Mouse (Mus musculus) adrenal gland, postnatal 0 days (tissue): ENCODE measurements around the gene Slc22a20. TPM values are rescaled to one million over a fixed set of nuclear protein-coding genes. Genes with fewer than 3 reads are reported as not detected.

Source experiments
- polyA plus RNA-seq: library from polyadenylated mRNA; unstranded; fragments of >200 nt; fragmentation: Nextera tagmentation; extraction: Ambion mirVana; gene quantifications from 2 replicates; pipeline ENCODE4 v1.2.1, GENCODE M21; 2015

Gene Slc22a20
- polyA plus RNA-seq, result not detected in 2 replicates

GRCm38 (mm10) chr19:5986043-5986442, at the start of gene Slc22a20:
Gene Slc22a20 (minus strand): TSS chr19:5986143.

GRCm38 (mm10) chr19:6015511-6016315, 29.8 kb upstream of the Slc22a20 start, which contains the start of gene Capn1:
Gene Capn1 (minus strand): TSS chr19:6015897.

GRCm38 (mm10) chr19:5963883-5964562, 21.9 kb downstream of the Slc22a20 start, which contains the start of gene Pola2:
Gene Pola2 (minus strand): TSS chr19:5964202.

GRCm38 (mm10) chr19:5924713-5925093, 61.2 kb downstream of the Slc22a20 start, which contains the start of gene Cdc42ep2:
Gene Cdc42ep2 (minus strand): TSS chr19:5924816.

Other genes starting within 250 kb of the Slc22a20 start
- 50.6 and 57.0 TPM in 2 replicates for gene Ltbp3, start 245.2 kb downstream of the Slc22a20 start, polyA plus RNA-seq
- gene Scyl1, start 214.7 kb downstream of the Slc22a20 start, polyA plus RNA-seq, result 50.3 and 69.4 TPM in 2 replicates
- 19.3 and 42.3 TPM in 2 replicates for gene Frmd8, start 110.9 kb downstream of the Slc22a20 start, polyA plus RNA-seq
- 9.9 and 23.2 TPM in 2 replicates for gene Slc25a45, start 108.3 kb downstream of the Slc22a20 start, polyA plus RNA-seq
- gene Tigd3, start 92.0 kb downstream of the Slc22a20 start, polyA plus RNA-seq, result 2.2 and 3.1 TPM in 2 replicates
- gene Dpf2, start 73.1 kb downstream of the Slc22a20 start, polyA plus RNA-seq, result 52.8 and 74.8 TPM in 2 replicates
- 10.5 and 12.6 TPM in 2 replicates for gene Cdc42ep2, start 61.3 kb downstream of the Slc22a20 start, polyA plus RNA-seq
- gene Pola2, start 21.9 kb downstream of the Slc22a20 start, polyA plus RNA-seq, result 19.6 and 27.3 TPM in 2 replicates
- 13.9 and 14.2 TPM in 2 replicates for gene Capn1, start 29.8 kb upstream of the Slc22a20 start, polyA plus RNA-seq
- gene Syvn1, start 60.4 kb upstream of the Slc22a20 start, polyA plus RNA-seq, result 20.3 and 29.1 TPM in 2 replicates
- 47.4 and 63.4 TPM in 2 replicates for gene Mrpl49, start 71.6 kb upstream of the Slc22a20 start, polyA plus RNA-seq
- gene Fau, start 71.7 kb upstream of the Slc22a20 start, polyA plus RNA-seq, result 839 and 888 TPM in 2 replicates
- 35.7 and 47.8 TPM in 2 replicates for gene Znhit2, start 75.0 kb upstream of the Slc22a20 start, polyA plus RNA-seq
- 14.7 and 17.7 TPM in 2 replicates for gene Tm7sf2, start 82.2 kb upstream of the Slc22a20 start, polyA plus RNA-seq
- gene Vps51, start 91.1 kb upstream of the Slc22a20 start, polyA plus RNA-seq, result 44.2 and 52.3 TPM in 2 replicates
- not detected in 2 replicates for gene Tmem262, start 93.9 kb upstream of the Slc22a20 start, polyA plus RNA-seq
- 0.28 and 0.91 TPM in 2 replicates for gene Gm28374, start 96.1 kb upstream of the Slc22a20 start, polyA plus RNA-seq
- gene Zfpl1, start 98.8 kb upstream of the Slc22a20 start, polyA plus RNA-seq, result 47.0 and 62.8 TPM in 2 replicates
- 8.0 and 9.5 TPM in 2 replicates for gene Cdca5, start 98.8 kb upstream of the Slc22a20 start, polyA plus RNA-seq
- gene AC131692.1, start 108.3 kb upstream of the Slc22a20 start, polyA plus RNA-seq, result 0.41 TPM in 1 of 2 replicates, not detected in the other
- 0.28 and 0.61 TPM in 2 replicates for gene Naaladl1, start 119.6 kb upstream of the Slc22a20 start, polyA plus RNA-seq
- gene Sac3d1, start 132.5 kb upstream of the Slc22a20 start, polyA plus RNA-seq, result 28.5 and 29.2 TPM in 2 replicates
- 21.4 and 22.6 TPM in 2 replicates for gene Snx15, start 142.2 kb upstream of the Slc22a20 start, polyA plus RNA-seq
- 0.47 and 0.60 TPM in 2 replicates for gene Batf2, start 154.8 kb upstream of the Slc22a20 start, polyA plus RNA-seq
- gene Arl2, start 155.4 kb upstream of the Slc22a20 start, polyA plus RNA-seq, result 101 and 106 TPM in 2 replicates
- gene Majin, start 198.2 kb upstream of the Slc22a20 start, polyA plus RNA-seq, result 0.46 and 0.73 TPM in 2 replicates
- gene Gpha2, start 240.2 kb upstream of the Slc22a20 start, polyA plus RNA-seq, result 148 and 158 TPM in 2 replicates
- gene Ppp2r5b, start 249.7 kb upstream of the Slc22a20 start, polyA plus RNA-seq, result 41.5 and 44.1 TPM in 2 replicates